Mouse (Mus musculus): Measurements from ENCODE around the gene Gm10295.

DNA sequence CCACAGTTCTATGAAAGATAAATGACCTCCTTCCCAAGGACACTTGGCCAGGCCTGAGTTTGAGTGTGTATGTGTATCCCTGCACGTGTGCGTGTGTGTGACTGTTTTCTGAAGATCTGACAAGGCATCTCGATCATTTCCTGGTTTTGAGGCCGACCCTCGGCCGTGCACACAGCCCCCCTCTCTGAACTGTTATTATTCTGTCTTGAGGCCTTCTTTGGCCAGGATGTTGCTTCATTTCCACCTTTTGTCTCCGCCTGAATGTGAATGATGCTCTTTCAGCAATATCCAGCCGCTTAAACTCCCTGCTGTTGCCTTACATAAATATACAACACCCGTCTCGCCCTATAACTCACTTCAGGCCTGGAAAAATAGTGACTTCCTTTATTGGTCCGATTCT, 39.9 kb downstream of the Gm10295 start:
- no peak for TF ChIP-seq CTCF (IDR thresholded peaks at IDR 0.05; ENCODE audit: control insufficient read depth, insufficient read depth, low read length)
- TF ChIP-seq POLR2A (IDR thresholded peaks at IDR 0.05; ENCODE audit: borderline replicate concordance, control insufficient read depth, low read depth, low read length): no peak

Data from bone marrow, adult 2 months (tissue).